Mouse (Mus musculus) adrenal gland, adult 8-10 months (tissue): Measurements from ENCODE around the gene Hdac1. TPM values are rescaled to one million over a fixed set of nuclear protein-coding genes. Genes with fewer than 3 reads are reported as not detected.

ENCODE experiments used
- DNase-seq: peaks from one replicate; pipeline ENCODE4 v3.0.0; 2022
- total RNA-seq, 4 experiments: library from RNA; stranded (reverse); gene quantifications; 2 replicates each; pipeline ENCODE4 v1.2.4; 2022

Gene Hdac1
- total RNA-seq: 10 to 100 TPM; 41.0 to 84.1 (median 61.0) TPM

DNA sequence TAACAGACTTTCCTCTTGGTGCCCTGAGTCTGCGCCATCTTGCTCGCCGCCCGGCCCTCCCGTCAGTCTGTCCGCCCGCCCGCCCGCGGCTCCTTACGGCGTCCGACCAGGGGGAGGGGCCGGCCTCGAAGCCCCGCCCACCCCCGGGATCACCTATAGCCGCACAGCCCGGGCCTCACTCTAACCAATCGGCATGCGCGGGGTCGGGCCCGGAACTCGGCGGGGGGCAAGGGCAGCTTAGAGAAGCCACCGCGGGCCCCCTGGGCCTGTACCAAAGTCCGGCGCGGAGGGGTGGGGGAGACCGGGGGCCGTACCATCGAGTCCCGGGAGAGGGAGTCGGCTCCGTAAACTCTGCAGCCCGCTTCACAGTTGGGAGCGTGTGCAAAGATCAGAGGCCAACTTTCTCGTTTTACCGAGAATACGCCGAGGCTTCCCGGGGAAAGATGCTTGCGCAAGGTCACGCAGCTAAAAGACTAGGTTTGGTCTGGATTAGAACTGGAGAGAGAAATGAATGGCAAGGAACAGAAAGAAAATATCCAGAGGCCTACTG is at the start of gene Hdac1:
Hdac1 (minus strand) TSS at position 122 of the 550 bp plus-strand sequence.
- peak; percentile 96 for DNase-seq

DNA sequence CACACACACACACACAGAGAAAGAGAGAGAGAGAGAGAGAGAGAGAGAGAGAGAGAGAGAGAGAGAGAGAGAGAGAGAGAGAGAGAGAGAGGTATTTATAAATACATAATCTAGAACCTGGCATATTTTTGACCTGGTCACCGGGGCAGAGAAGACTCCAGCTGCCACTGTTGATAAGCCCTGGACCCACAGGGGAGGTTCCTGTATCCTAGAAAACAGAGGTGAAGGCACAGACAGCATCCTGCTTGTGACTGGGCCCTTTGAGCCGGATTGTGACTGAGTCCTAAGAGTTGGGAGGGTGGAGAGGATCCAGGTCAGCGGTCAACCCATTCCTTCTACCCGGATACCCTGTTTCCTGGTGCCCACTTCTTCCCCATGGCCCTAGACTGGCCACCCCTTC is 46.4 kb upstream of the Hdac1 start:
- no peak for DNase-seq

DNA sequence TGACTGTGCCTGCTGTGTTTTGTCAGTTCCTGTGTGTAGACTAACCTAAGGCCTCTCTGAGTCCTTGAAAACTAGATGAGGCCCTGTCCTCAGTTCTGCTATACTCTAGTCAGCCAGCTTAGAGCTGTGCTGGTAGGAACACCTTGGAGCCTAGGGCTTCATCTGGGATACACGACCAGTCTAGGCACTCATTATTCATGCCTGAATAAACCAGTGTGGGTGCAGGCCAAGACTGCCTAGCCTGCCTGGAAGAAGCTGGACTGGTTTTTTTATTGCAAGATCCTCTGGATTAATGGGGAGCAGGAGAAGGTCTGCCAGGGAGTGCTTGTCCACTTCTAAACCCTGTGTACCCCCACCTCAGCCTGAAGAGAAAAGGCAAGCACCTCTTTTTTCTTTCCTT is 44.4 kb upstream of the Hdac1 start:
- DNase-seq: no peak

DNA sequence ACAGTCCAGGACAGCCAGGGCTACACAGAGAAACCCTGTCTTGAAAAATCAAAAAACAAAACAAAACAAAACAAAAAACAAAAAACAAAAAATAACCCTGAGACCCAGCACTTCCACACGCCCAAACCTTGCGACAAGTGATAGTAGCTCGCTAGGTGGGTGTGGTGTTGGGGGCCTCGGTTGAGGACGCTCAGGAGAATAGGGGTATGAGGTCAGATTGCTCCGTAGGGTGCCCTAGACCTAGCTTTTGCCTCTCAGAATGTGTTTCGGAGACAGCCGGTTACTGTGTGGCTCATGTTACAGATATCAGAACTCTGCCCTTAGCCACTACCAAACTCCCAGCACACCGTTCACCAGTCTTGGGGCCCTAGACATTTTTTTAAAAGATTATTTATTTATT is 43.3 kb upstream of the Hdac1 start:
- DNase-seq: no peak

DNA sequence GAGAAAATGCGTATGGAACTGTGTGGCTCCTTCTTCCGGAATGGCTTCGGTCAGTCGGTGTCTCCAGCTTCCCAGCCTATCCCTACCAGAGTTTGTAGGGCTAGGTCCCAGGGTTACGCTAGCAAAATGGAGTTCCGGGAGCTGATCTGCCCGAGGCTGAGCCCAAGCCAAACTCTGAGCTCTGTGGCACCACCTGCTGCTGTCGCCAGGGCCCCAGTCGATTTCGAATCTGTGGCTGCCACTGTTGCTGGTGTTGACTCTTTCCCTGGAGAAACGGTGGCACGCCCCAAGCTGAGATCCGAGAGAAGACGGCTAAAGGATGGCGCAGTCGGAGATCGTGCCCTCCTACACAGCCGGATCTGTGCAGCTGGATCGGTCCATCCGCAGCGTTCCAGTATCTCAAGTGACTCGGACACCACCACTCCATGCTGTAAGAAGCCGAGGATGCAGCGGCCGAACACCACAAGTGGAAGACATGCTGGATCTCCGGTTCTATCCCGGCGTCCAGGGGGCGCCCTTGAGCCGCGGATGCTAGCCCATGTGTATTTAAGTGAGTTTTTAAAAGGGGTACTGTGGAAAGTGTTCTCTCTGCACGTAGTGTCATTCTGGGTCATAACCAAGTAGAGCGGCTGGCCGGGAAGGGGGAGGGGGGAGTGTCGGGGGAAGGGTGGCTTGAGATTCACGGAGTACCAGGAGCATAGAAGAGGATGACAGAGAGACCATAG is 42.5 kb upstream of the Hdac1 start:
- DNase-seq: peak; percentile 77

DNA sequence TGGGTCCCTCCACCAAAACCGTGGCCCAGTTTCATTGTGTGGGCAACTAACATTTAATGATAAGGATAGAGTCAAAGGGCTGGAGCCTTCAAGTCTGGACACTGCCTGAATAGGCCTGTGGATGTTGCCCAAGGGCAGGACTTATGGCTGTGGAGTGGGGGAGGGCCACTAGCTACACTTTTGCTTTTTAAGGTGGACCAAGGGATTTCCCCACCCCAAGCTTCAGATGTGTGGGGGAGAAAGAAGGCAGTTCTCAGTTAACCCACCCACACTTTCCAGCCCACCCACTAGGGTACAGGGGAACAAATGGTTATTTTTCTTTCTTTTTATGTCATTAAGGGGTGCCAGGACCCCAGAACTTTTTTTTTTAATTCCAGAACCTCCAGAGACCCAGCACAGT is 41.9 kb upstream of the Hdac1 start:
- no peak for DNase-seq

DNA sequence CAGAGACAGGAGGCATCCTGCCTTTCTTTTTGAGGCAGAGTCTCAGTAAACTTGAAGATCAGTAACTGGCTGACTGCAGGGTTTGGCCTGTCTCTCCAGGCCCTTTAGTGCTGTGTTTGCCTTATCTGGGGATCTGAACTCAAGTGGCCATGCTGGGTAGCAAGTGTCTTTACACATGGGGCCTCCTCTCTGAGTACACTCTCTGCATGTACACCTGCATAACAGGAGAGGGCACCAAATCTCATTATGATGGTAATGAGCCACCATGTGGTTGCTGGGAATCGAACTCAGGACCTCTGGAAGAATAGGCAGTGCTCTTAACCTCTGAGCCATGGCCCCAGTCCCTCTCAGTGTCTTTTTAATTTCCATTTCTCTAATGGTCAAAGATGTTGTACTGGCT is 39.7 kb upstream of the Hdac1 start:
- no peak for DNase-seq

DNA sequence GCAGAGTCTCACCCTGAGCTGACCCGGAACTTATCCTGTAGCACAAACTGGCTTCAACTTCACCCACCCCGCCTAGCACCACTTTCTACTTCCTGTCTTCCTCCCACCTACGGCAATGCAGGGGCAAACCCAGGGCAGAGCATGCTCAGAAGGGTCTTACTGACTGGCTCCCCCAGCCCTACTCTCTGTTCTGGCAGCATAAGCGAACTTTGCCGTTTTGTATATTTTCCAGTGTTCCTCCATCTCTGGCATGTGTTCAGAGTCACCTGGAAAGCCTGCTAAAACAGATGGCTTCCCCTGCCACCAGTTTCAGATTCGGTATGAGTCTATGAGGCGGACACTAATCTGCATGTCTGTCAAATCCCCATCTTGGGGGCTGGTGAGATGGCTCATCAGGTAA is 37.8 kb upstream of the Hdac1 start:
- no peak for DNase-seq

DNA sequence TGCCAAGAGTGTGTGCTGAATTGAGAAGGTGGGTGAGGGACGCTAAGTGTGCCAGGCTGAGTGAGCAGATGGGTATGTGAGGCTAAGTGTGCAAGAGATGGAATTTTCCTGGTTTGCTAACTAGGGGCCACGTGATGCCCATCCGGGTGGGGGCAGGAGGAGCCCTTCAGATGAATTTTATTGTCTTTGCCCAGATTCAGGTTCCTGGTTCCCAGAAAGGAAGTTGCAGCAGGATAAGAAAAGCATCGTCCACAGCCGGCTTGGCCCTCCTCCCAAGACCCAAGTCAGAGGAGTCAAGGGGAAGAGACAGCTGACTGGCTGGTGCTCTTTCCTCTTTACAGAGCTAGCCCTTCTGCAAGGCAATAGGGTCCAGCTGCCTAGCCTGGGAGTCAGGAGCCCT is 36.0 kb upstream of the Hdac1 start, which contains the start of gene Fam167b:
Fam167b (minus strand) TSS at position 84 of the 400 bp plus-strand sequence.
- peak; percentile 48 for DNase-seq

DNA sequence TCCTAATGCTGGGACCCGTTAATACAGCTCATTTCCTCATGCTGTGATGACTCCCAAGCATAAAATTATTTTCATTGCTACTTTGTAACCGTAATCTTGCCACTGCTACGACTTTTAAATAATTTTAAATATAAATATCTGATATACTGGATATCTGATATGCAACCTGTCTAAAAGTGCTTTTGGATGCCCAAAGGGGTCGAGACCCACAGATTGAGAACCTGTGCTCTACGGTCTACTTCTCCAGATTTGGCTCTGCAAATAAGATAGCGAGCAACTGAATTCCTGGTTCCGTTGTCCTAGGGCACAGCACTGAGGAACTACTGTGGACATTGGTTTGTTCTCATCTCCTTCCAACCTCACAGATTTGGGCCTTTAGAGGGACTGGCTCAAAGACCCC is 35.2 kb upstream of the Hdac1 start:
- DNase-seq: no peak

DNA sequence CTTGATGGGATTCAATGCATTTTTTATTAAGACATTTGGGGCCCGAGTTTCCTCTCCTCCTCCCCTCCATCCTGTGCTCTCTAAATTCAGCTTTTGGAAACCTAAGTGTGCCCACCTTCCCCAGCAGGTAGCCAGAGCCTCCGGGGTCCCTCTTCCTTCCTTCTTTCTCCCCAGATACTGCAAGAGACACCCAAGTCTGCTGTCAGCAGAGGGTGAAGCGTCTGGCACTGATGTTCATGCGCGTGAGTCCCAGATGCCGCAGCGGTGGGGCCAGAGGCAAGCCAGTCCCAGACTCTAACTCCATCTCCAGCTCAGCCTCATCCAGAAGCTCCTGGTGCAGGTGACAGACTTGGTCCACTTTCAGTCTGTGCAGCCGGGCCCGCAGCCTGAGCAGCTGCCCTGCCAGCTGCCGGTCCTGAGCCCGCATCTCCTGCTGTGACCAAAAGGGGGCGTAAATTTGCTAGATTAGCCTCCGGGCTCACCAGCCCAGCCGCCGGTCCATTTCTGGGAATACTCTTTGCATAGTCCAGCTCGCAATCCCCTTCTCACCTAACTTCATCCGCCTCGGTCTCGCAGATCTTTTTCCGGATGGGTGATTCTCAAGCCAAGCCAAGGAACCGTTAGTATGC is 34.5 kb upstream of the Hdac1 start:
- peak; percentile 58 for DNase-seq

DNA sequence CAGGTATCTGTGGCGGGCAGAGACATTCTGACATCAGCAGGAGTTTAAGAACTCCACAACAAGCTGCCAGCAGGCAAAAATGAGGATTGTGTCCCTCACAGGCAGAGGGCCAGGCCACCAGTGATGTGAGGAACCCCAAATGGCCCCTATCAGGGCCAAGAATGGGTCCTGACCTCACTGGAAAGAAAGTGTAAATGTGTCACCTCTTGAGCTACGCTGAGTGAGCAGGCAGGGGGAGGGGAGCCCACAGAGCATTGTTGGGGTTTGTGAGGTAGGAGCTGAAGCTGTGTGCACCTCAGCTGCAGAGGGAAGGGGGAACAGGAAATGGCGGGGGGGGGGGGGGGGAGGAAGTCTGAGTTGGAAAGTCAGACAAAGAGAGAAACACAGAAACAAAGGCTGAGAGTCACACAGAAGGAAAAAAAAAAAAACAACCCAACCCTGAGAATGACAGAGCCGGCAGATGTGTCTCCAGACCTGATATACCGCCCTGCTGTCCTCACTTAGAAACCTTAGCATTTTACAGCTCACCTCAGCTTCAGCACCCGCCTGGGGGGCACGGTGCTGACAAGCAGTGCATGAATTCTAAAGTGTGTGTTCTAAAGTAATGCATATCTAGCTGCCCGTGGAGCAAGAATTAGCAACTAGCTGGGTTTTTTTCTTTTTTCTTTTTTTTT is 32.8 kb upstream of the Hdac1 start:
- no peak for DNase-seq

DNA sequence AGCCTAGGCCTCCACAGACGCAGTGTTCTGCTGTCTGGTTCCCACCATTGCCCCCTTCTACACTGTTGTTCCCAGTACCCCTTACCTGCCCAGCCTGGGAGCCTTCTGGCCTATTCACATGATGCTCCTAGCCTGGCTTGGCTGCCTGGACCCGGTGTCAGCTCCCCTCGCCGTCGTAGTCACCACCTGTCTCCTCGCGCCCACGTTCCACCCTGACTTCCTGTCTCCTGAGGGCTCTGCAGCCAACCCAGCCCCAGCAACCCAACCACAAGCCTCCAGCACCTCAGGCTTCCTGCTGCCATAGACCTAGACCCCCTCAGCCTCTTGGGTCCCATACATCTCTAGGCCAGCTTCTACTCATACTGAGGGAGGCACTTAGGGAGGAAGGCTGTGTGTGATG is 30.9 kb upstream of the Hdac1 start, which contains the start of gene Lck:
Lck (minus strand) TSS at position 212 of the 400 bp plus-strand sequence.
- no peak for DNase-seq

DNA sequence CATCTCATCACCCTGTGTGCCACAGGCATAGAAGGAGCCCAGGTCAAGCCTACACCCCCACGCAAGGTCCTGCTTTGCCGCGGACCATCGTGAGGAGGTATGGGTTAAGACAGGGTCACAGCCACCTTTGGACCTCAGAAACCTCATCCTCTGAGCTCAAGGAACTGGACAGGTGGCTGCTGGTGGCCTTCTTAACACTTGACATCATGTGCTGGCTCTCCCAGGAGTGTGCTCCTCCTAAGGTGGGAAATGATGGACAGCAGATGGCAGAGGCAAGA is 30.5 kb upstream of the Hdac1 start:
- DNase-seq: no peak

DNA sequence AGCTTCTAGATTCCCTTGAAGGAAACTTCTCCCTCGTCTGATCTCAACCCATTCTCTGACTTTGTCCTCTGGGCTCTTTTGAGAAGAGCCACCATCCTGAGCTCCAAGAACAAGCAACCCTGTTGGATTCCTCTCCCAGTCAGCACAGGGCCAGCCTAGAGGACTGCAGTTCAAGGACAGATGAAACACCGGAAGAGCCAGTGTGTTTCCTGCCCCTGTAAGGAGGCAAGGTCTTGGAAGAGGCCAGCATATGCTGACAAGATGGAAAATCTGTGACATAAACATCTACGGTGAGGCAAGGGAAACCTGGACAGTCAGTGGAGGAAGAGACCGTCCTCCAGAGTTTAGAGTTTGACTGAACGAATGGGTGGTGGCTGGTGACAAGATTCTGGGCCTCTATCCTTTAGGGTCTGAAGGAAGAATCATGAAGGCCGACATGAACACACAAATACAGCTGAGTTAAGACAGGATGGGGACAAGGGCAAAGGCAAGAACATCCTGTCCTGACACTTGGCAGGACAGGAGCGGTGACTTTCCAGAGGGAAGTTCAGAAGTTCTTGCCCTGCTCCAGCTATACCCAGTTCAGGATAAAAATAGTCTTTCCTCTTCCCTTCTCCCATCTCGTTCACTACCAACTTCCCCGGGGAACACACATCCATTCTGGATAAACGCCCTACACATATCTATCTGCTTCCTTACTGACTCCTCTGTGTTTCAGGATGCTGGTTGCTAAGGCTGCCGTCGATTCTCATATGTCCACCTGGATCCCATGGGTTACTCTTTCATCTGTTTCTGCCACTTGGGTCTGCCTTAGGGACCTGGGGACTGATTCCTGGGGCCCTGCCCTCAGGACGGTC is 30.0 kb upstream of the Hdac1 start:
- no peak for DNase-seq

DNA sequence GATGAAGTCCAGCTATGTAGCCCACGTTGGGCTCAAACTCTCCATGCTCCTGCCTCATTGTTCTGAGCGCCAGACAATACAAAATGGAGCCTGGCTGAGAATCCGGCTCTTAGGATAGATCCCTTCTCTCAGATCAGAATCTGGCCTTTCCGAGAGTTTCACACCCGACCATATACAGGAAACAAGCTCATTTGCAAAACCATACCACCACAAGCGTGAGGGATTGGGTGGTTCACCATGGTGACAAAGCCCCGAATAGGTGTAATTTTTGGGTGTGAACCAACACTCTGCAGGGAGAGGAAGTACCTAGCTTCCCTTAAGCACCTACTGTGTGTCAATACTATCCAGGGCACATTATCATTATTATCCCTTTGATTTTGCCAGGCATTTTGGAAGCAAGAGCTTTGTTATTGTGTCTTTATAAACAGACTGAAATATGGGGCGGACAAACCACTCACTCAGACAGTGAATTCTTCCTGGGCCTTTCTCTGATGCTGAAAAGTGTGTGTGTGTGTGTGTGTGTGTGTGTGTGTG is 29.1 kb upstream of the Hdac1 start:
- DNase-seq: no peak

DNA sequence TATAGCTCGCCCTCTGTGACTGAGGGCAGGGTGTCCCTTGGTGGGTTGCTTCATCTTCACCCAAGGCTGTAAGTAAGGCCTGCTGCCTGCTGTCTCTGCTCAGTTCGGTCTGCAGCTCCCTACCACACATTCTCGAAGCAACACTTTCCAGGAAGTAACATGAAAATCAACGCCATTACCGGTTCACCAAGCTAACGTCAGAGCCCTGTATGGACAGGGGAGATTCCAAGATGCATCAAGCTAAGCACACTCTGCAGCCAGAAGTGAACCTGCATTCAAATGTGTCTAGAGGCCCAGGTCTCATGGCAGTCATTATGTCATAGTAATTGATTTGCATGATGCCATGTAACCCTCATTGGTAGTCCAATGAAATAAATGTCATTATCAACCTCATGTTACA is 27.5 kb upstream of the Hdac1 start:
- DNase-seq: no peak

DNA sequence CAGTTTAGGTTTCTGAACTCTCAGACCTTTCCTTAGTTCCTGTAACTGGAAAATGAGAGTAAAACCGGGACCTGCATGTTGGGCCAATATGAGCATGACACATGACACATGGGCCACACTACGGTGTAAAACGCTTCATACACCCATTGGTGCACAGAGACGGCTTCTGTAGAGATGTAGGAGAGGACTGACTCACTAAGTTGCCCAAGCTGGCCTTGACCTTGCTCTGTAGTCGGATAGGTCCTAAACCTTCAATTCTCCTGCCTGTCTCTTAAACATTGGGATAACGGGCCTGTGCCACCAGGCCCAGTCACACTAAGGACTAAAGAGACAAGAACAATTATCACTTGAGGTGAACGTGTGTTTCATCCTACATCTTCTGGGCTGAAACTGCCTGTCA is 25.9 kb upstream of the Hdac1 start:
- DNase-seq: no peak

DNA sequence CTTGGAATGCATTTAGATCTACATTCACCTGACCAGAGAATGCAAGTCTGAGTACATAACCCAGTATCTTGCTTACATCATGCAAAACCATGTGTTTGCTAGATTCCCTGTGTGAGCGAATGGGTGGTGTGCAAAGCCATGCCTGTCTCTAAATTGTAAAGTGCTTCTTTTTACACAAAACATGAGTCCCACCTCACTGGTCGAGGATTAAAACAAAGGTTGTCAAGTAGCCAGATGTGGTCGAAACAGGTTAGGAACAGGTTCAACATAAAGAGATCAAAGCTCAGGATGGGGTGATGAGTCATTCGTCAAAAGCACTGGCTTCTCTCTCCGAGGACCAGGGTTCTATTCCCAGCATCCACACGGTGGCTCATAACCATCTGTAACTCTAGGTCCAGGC is 22.6 kb upstream of the Hdac1 start:
- no peak for DNase-seq

DNA sequence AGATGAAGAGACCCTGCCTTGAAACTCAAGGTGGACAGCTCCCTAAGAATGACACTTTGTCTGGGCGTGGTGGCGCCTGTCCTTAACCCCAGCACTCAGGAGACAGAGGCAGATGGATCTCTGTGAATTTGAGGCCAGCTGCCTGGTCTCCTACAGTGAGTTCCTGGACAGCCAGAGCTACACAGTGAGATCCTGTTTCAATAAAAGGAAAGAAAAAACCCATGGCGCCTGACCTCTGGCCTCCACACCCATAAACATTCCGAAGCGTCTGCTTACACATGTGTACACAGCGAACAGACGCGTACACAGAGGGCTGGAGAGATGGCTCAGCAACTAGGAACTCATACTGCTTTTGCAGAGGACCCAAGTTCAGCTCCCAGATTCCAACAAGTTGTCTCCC is 21.2 kb upstream of the Hdac1 start:
- no peak for DNase-seq

DNA sequence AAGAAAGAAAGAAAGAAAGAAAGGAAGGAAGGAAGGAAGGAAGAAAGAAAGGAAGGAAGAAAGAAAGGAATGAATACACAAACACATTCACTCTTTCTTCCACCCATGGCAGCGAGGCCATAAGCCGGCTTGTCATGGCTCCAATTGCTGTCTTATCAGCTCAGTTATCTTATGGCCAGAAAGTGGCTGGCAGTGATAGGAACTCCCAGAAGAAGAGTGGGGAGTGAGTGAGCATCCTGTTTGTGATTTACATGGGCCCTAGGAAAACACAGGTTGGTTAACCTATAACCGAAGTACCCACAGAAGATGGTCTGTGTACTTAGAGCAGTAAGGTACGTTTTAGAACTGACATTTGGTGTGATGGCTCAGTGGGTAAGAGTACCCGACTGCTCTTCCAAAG is 18.7 kb upstream of the Hdac1 start:
- no peak for DNase-seq

DNA sequence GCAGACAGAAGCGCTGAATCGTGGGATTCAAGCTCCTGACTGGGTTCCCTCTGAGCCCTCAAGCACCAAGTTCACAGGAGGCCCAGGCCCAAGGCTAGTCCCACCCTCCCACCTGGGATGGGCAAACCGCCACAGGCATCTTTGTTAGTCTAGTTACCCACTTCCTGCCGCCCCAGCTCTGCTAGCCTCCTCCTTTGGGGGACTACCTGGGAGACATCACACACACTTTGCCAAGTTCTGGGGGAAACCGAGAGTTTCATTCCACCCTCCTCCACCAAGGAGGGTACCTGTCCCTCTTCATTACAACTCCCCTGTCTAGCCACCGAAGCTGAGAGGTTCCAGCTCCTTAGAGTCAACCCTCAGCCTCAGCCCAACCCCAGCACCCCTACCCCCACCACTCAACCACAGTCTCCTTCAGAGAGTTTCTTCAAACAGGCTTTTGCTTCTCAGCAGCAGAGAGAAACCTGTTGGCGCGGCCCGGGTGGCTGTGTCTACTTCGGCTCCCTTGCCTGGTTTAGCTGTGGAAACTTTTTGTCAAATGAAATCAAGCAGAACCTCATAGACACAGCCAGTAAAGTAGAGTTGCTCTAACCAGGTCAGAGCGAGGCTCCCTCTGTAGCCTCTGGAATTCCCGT is 15.9 kb upstream of the Hdac1 start:
- DNase-seq: no peak
